Mouse (Mus musculus): Measurements from ENCODE around the gene Pdcd4.

Gene Pdcd4

DNA sequence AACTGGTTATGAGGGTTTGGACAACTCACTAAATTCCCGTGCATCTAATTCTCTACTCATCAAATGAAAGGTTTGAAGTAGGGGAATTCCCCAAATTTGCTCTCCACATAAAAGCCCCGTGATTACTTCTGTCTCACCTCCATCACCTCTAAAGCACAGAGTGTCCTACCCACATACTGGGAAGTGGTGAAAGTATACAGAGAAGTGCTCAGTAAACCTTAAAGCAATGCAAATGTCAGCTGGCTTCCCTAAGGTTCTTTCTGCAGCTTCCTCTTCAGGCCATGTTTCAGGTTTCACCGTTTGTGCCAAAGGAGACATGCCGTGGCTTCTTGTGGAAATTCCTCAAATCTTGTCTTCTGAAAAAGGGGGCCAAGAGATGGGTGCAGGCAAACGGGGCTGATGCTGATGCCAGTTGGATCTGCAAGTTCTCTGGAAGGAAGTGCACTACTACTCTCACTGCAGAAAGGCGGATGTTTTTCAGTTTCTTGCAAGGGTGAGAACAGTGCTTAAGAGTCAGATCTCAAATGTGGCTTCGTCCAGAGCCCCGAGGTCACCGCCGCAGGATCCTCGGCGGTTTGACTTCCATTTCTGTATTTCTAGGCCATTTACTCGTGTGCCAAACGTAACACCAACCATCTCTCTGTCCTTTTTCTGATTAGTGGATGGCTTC is 8.0 kb downstream of the Pdcd4 start:
- DNase-seq (ENCODE audit: low spot score in 2 of 2), result peak in 1 of 2 experiments; percentile 17

DNA sequence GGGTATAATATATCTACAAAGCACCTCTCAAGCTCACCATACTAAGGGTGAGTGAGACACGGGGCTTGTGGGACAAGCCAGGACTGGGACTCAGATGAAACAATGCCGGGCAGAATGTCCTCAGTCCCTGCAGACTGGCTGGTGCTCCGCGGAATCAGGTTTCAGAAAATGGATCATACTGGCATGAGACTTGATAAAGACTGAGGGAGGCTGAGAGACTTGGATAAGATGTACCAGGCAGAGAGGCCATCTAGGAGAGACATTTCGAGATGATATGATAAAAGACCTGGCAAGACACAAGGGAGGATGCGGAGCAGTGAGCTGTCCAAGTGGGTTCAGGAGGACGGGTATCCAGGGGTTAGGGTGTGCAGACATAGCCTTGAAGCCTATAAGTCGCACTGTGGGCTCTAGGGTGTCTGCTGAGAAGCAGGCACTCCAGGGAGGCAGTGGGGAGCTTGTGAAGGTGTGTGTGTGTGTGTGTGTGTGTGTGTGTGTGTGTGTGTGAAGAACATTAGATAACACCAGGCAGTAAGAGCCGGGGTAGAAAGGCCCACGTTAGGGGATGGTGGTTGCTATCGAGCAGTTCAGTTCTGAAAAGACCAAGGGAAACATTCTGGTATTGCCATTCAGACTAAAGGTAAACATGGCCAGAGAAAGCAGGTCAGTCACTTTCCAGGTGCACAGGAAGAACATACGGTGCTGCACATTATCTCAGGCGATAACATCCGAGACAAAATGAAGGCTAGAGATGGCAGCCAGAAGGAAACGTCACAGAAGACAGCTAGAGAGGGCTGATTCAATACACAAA is 10.1 kb downstream of the Pdcd4 start:
- peak in 1 of 2 experiments; percentile 29 for DNase-seq (ENCODE audit: low spot score in 2 of 2)

DNA sequence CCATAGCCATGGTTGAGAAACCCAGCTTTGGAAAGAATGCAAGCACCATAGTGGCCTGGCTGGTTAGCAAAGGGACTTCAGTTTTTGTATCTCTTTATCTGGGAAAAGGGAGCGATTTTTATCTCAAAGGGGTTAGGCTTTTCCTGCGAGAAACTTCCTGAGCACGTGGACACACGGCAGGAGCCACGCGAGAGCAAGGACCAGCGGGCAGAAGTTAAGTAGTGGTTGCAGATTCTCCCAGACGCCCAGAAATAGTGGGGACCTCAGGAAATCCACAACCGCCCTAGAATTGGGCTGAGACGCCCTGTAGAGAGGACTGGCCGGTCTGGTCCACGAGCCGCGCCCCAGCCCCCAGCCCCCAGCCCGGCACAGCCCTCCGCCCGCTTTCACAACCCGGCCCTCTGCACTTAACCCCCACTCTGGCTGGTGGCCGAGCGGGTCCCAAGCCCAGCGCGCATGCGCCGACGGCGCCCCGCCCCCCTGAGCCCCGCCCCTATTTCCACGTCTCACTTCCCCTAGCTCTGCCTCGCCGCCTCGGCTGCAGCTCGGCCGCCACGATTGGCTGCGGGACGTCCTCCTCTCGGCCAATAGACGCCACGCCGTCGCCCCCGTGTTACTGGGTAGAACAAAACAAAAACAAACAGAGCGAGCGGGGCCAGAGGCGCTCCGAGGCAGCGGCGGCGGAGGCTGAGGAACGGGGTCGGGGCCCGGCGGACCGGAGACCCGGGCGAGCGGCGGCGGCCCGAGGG is 10.9 kb downstream of the Pdcd4 start:
- peak; percentile 98 for DNase-seq (ENCODE audit: low spot score in 2 of 2)

DNA sequence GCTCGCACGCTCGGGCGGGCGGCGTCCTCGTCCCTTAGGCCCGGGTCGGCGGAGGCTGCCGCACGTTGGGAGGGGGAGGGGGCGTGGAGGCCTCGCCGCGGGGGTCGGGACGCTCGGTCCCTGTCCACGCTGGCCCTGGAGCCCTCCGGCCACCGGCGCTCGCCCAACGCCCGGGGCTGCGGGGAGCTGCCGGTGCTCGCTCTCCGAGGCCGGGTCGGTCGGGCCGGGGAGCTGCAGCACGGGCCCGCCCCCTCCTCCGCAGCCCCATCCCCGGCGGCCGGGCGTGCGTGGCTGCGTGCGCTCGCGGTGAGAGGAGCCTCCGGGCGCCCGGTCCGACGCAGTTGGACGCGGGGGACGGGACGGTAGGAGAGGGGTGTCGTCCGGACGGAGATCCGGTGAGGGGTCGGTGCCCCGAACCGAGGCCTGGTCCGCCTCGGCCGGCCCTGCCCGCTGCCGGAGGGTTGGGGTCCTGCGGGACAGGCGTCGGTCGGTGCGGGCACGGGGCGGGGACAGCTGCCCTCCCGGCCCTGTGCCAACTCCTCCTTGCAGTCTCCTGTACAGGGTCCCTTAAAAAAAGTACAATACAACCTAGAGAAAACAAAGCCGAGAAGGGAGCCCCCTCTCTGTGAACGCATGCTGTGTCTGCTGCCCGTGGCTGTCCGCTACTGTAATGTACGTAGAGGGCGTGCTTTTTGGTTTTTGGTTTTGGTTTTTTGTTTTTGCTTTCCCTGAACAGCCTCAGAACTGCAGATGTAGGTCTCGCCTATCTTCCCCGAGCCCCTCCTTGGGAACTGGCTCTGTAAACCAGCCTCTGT is 11.7 kb downstream of the Pdcd4 start:
- DNase-seq (ENCODE audit: low spot score in 2 of 2), result peak; percentile 67 to 77

DNA sequence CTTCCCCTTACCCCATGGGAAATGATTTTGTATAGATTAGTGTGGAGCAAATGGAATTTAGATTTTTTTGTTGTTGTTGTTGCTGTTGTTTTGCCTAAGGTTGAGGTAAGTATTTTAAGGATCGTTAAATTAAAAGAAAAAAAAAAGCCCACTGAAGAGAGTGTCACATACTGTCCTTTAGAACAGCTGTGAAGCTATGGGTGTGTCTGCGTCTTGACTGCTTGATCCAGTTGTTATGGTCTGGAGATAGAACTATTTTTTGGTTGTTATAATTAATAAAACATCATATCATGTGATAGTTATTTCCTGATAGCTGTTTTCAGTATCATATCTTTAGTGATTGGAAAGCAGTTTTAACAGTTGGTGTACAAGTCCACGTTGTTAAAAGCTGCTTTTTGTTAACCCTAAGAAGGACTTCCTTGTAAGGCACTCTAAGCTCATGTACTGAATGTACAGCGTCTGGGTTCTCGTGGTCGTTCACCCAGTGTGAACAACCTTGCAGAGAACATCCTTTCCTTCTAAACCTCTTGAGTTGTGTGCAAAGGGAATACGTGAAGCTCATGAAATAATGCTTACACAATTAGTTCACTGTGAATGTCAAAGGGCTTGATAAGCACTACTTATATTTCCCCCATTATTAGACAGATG is 12.9 kb downstream of the Pdcd4 start:
- peak in 1 of 2 experiments; percentile 17 for DNase-seq (ENCODE audit: low spot score in 2 of 2)

DNA sequence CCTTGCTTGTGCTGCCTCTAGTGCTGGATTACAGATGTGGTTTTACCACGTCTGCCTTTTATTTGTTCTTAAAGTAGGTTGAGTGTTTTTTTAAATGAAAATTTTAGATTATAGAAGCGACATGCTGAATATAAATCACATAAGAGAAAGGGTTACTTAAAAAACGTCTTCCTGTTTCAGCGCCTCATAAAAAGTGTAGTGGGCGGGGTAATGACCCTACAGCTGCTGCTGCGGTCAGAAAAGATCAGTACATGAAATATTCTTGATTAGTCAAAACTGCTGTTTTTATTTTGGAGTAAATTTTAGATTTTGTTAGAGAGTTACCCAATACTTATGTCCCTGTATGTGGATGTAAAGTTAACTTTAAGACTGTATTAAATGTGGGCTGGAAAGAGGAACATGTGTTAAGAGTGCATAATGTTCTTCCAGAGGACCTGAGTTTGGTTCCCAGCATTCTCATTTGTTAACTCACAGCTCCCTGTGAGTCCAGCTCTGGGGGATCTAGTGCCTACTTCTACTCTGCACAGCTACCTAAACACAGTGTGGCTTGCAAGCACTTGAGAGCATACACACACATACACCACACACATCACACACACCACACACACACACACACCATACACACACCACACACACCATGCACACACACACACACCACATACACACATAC is 14.1 kb downstream of the Pdcd4 start:
- DNase-seq (ENCODE audit: low spot score in 2 of 2), result peak in 1 of 2 experiments; percentile 17

DNA sequence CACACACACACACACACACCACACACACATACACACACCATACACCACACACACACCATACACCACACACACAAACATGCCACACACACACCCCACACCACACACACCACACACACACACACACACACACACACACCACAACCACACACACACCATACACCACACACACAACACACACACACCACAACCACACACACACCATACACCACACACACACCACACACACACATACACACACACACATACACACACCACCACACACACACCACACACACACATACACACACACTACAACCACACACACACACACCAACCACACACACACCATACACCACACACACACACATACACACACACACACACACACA is 14.7 kb downstream of the Pdcd4 start:
- peak in 1 of 2 experiments; percentile 14 for DNase-seq (ENCODE audit: low spot score in 2 of 2)

DNA sequence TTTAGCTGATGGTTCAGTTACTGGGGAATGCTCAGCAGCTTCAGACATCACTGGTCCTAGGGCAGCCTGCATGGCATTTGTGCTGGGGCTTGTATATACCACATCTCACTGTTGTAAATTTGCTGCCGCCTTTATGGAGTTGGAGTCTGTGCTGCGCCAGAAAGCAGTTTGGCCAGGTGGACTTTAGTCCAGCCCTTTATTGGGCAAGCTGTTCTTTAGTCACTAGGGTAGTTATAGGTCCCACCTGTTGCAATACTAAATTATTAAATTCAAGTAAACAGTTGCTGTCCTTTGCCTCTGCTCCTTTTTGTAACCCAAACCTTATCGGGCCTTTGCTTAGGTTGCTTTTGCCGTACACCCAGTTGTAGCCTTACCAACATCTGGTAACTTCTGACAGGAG is 22.9 kb downstream of the Pdcd4 start:
- DNase-seq (ENCODE audit: low spot score in 2 of 2), result peak in 1 of 2 experiments; percentile 15

DNA sequence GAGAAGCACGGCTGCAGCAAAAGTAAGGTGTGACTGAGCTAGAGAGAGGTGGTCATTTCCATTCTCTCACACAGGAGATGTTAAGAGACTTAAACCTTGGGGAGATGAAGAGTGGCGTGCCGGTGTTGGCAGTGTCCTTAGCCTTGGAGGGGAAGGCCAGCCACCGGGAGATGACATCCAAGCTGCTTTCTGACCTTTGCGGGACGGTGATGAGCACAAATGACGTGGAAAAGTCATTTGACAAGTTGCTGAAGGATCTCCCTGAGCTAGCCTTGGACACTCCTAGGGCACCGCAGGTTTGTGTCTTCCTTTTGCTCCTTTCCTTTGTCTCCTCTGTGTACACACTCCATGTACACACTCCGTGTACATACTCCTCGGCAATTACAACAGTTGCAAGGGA is 27.5 kb downstream of the Pdcd4 start:
- DNase-seq (ENCODE audit: low spot score in 2 of 2), result peak in 1 of 2 experiments; percentile 14

DNA sequence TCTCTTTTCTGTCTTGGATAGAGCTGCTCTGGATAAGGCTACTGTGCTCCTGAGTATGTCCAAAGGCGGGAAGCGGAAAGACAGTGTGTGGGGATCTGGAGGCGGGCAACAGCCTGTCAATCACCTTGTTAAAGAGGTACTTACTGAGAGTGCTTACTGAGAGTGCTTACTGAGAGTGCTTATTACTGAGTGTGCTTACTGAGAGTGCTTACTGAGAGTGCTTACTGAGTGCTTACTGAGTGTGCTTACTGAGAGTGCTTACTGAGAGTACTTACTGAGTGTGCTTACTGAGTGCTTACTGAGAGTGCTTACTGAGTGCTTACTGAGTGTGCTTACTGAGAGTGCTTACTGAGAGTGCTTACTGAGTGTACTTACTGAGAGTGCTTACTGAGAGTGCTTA is 30.0 kb downstream of the Pdcd4 start:
- DNase-seq (ENCODE audit: low spot score in 2 of 2), result peak in 1 of 2 experiments; percentile 17

DNA sequence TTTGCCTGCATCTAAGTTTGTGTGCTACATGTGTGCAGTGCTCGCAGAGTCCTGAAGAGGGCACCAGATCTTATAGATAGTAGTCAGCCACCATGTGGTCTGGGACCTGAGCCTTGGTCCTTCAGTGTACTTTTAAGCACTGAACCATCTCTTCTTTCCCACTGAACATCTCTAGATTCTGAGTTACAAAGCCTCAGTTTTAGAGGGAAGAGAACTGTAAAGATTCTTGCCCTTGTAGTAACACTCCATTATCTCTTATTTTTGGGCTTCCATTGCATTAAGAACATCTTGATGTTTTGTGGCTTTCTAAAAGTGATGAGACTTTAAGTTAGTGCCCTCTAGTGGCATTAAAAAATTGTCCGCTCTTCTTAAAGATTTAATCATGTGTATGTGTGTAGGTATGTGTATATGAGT is 33.3 kb downstream of the Pdcd4 start:
- DNase-seq (ENCODE audit: low spot score in 2 of 2), result peak in 1 of 2 experiments; percentile 32

DNA sequence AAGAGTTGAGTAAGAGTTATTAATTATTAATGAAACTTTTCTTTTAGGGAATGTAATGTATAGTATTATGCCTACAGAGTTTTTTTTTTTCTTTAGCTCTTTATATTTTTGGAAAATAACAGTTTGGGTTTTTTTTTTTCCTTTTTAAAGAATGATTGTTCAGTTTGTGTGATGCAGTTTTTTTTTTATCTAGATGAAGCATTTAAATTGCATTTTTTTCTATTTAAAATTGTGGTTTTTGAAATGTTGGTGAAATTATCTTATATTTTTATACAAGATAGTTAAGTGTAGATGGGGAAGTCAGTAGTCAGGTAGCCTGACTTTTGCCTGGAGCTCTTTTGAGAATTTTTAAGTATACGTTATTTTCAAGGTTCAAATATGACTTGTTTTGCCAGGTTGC is 34.7 kb downstream of the Pdcd4 start:
- no peak for DNase-seq (ENCODE audit: low spot score in 2 of 2)

DNA sequence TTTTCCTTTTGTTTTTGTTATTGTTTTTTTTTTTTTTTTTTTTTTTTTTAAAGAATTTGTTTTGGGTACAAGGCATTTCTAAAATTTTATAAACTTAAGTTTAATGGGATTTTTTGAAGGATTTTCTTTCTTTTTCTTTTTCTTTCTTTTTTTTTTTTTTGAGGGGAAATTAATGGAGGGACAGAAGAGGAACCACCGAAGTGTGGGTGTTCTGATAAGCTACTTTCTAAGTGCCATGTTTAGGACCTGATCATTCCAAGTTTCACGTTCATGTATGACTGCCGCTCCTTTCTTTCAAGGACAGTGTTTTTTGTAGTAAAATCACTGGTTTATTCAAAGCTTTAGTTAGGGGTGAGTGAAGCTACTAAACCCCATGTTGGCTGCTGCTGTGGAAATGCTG is 37.2 kb downstream of the Pdcd4 start:
- DNase-seq (ENCODE audit: low spot score in 2 of 2), result no peak

DNA sequence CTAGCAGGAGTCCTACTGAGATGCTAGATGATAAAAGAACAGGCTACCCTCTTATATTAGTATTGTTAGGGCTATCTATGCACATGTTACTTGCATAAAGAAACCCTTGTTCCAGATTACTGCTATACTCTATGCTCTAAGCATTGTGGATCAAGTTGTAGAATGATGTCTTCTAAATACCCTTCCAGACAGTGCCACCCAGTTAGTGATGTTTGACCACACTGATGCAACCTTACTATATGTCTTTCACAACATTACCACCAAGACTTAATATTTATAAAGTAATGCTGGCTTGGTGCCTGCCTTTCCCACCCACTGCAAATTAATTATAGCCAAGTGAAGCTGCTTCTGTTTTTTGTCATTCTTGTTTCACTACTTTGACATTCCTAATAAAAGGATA is 41.0 kb downstream of the Pdcd4 start:
- DNase-seq (ENCODE audit: low spot score in 2 of 2), result no peak

DNA sequence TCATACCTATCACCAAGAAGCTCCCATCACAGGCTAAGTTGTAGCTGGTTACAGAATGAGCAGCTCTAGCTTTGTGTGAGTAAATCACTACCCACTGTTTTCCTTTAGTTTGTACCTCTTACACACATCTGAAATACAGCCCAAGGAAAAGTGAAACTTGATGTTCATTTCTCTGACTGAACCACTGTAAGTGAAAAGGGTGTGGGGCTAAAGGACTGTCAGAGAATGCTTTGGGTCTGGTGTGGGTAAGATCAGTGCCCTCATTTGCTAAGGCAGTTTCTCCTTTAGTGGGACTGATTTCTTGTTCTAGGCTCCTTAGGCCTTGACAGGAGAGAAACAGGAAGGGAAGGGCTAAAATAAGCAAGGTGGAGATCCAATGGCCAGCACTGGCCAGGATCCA is 42.0 kb downstream of the Pdcd4 start:
- DNase-seq (ENCODE audit: low spot score in 2 of 2), result no peak

DNA sequence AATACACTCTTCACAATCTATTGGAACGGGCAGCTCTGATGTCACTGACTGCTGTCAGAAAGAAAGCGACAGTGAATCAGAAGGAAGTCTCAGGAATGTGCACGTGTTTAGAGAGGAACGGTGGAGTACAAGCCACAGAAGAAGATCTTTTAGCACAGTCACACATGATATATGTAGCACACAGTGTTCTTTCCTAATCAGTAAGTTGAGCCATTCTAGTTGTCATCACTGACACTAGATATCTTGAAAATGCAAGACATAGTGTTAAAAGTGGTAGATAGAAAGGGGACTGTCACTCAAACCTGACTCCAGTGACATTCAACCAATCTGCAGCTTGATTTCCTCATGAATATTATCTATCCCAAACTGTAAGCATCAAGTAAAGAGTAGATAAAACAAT is 47.4 kb downstream of the Pdcd4 start:
- no peak for DNase-seq (ENCODE audit: low spot score in 2 of 2)

DNA sequence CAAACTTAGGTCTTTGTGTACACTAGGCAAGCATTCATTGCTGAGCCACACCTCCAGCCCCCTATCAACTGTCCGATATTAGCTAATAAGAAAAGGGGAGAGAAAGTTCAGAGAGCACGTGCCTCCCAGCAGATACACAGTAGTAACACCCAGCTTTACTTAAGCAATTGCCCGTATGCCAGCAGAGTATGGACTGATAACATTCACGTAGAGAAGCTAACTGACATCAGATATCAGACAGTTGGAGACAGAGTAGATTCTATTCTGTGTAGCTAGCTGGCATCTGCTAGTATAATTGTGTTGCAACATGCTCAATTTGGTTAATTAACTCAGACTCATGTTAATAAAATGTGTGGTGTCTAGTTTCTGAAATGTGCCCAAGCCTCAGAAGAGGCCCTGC is 49.1 kb downstream of the Pdcd4 start:
- DNase-seq (ENCODE audit: low spot score in 2 of 2), result no peak

DNA sequence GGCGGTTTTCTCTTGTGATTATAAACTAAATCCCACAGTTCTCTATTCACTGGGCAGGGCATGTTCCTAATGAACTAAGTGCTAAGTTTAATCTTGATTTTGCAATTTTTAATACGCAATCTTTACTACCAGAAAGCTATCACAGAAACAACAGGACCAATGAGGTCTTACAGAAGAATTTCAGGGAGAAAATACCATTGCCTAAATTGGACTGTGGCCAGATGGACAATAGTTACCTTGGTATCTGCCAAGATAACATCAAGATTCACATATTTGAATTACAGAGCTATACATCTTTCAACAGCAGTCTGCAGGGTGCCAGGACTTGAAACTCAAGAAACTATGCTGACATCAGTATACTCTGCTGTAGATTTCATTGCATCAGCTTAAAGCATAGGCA is 50.3 kb downstream of the Pdcd4 start:
- no peak for DNase-seq (ENCODE audit: low spot score in 2 of 2)

DNA sequence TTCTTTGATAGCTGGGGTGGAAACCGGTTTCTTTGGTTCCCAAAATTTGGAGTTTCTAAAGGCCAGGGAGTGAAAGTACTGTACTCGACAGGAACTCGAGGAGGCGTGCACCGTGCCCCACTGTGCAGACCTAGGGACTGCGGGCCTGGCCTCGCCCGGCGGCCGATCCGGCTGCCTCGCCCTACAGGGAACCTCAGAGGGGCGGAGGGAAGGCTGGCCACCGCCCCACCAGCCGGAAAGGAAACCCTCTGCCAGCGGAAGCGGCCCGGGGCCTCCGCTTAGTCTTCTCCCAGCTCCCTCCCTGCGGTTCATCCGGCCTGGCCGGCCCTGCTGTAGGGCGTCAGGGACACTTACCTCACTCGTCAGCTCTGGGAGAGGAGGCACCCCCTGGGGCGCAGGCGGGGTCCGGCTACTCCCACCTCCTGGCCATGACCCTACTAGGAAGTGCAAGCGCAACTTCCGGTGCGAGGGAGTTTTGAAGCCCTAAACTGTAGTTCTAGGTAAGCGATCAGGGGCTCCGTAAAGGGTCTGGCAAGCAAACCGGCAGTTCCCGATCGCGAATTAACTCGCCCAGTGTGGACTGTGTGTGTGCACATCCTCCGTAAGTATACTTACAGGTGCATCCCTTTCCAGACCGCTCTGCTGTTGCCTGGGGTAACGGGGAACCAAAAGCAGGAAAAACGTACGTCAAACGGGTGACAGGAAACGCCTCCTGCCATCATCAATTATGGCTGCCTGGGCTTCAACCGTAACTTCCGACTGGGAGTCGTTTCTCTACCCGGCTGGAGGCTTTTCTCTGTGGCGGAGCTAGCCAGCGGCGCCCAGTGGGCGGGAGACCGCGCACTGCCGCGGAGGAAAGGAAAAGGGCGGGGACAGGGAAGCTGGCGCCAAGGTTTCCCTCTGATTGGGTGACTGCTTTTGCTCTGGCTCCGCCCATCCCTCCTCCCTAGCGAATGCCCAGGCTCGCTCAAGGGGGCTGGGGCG is 52.1 kb downstream of the Pdcd4 start, which contains the start of the genes Shoc2 and Bbip1:
TSS of gene Shoc2 (plus strand) at position 505 of the 984 bp plus-strand sequence.
TSS of gene Bbip1 (minus strand) at position 826 of the 984 bp plus-strand sequence.
- DNase-seq (ENCODE audit: low spot score in 2 of 2), result peak; percentile 99 to 100

Measured in right cerebral cortex, postnatal 10 days (tissue).